Mouse (Mus musculus) heart, adult 9 months (tissue): ENCODE data around the gene Grin2a.

Experiments
- DNase-seq, 2 experiments: peaks; one replicate each; pipeline ENCODE4 v3.0.0; 2022; ENCODE audit warnings: low spot score in 2 of 2

The Grin2a gene

DNA sequence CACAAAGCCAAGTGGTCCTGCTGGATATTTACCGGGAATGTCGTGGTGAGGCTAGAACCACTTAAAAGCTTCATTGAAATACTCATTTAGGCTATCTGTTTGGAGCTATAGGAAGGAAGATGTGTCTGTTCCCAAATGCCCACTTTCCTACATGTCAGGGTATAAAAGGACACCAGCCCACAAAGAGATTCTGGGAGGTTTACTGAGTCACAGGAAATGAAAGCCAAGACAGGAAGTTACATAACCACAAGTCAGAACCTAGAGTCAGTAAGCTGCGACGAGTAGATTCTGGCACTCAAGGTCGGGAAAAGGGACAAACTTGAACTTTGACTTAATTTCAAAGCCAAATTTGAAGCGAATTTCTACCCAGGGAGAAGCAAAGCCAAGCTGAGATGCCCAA is 30.9 kb downstream of the Grin2a start:
- DNase-seq: no peak

DNA sequence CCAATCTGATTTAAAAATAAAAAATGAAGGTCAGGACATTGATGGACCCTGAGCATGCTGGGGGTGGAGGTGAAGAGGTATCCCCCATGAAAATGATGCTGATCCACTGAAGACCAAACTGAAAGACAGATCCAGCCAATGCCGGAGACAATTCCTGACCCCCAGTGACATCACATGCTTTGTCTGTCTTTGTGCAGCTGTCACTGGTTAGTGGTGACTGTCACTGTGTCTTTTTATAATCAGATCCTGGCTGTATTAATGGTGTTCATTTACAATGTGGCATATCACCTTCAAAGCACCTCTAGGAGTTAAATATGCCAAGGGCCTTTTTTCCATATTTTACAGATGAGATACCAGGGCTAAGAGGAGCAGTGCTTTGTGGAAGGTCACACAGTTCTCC is 32.9 kb downstream of the Grin2a start:
- no peak for DNase-seq

DNA sequence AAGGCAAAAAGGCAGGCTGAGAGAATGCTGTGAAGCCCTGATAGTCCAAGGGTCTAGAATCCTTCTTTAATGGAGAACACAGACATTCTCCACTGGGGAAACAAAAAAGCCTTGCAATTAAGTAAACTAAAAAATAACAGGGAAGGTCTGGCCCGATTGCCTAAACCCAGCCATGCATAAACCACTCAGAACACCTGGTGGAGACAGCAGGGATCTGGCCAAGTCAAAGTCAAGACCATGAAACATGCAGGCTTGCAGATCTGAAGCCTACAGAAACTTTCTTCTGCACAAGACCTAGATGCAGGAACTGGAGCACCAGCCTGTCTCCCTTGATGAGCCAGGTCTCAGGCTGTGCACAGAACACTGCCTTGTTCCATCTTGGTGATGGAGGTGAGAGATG is 36.0 kb downstream of the Grin2a start:
- no peak for DNase-seq

DNA sequence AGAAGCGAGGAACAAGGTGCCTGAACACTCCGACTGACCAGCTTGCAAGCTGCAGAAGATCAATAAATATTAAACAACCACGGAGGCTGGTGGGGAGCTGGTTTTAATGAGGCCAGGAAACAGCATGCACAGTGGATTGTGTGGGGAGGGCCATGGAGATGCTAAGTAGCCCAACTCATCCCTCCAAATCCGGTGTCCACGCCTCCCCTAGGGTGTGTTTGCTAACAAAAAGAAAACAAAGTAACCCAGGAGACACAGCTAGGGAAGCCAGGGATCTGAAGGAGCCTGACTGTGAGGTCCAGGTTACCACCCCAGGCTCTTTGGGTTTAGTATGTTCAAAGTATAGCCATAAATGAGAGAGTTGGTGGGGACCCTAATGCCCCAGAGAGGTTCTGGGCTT is 41.1 kb downstream of the Grin2a start:
- DNase-seq: no peak

DNA sequence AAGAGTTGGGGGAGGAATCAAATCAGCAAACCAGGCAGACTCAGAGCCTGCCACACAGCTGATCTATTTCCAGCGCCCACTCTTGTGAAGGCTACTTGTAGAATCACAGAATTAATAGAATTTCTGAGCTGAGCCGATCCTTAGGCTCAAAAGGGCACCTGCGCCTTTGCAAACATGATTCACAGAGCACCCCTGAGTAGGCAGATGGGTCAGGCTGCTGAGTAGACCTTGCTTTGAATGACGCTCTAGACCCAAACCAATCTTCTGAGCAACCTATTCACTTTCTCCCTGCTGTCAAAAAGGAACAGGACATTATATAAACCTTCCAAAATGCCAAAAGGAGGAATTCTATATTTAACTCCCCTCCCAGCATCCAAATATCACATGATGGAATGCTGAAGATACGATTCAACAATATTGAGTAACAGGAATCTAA is 41.9 kb downstream of the Grin2a start:
- DNase-seq: no peak

DNA sequence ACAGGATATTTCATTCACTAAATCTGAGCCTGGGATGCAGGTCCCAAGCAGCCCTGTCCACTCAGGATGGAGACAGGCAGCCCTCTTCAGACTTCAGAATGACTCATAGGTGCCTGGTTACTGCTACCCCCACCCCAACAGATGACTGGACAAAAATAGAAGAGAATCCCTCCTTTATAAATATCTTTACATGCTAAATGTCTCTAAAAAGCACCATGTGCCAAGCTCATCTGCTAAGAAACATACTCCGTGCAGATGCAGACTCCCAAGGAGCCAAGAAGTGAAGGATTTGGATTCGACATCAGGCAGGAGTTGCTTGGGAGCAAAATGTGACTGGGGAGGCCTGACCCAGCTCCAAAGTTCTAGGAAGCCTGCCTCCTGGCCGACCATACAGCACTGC is 46.1 kb downstream of the Grin2a start:
- no peak for DNase-seq

DNA sequence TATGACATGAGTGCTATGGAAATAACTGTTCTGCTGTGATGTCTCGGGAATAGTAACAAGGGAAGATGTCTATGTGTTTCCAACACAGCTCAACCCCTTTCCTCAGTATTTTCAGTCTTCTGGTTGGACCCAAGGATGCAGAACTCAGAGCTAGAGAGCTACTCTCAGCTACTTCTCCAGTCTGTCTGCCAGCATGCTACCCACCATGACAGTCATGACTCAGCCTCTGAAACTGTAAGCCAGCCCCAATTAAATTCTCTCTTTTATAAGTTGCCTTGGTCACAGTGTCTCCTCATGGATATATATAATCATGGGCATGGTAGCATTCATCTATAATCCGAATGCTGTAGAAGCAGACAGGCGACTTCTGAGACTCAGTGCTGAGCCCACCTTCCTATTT is 47.9 kb downstream of the Grin2a start:
- DNase-seq: no peak

DNA sequence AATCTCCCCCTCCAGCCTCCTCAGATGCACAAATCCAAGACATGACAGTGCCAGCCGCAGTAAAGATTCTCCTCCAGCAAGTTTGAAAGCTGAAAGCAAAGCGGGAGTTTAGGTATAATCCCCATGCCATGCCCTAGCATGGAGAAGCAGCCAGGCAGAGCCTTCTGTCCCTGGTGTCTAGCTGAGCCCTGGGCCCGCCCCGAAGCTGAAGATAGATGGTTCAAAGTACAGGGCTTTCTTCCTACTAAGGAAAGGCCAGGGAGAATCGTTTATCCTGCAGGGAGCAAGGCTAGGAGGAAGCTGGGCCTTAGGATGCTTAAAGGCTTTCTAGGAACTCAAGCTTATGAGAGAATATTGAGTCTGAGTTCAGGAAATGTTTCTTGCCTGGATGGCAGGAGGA is 50.5 kb downstream of the Grin2a start:
- DNase-seq: no peak

DNA sequence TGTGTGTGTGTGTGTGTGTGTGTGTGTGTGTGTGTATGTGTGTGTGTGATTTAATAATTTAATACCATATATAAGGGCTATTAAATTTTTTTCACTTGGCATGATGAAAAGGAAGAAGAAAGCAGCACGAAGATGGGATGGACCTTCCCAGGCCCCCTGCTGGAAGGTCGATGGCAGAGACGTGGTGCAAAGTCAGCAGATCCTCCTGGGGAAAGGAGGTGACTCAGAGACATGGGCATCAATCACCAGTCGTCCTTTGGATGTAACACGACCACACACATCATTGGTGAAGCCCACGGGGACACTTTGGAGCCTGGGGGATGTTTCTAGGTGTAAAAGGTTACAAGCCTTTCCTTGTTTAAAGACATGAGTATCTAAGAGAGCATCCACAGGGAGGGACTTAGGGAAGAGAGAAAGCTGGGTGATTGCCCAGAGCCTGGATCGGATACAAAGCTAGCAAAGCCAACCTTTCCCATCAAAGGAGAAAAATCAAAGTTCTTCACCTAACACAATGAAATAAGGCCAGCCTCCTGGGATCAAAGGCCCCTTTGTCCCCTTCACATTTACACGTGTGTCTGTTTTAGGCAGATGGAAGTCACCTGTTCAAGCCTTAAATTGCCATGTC is 53.9 kb downstream of the Grin2a start:
- no peak for DNase-seq

DNA sequence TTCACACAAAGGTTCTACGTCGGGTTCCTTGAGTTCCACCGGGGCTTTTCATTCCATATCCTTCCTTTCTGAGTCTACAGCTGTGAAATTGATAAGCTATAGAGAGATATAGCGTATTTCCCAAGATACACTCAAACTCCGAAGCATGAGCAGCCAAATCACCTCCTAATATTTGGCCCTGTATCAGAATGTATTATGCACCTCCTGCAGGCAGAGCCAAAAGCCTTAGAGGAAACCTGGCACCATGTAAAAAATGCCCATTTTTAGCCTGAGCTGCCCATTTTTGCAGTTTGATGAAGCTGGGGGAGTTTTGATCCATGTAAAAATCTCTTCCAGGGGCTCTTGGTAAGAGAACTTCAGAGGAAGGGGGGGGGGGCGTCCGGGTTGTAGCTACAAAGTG is 54.6 kb downstream of the Grin2a start:
- no peak for DNase-seq

DNA sequence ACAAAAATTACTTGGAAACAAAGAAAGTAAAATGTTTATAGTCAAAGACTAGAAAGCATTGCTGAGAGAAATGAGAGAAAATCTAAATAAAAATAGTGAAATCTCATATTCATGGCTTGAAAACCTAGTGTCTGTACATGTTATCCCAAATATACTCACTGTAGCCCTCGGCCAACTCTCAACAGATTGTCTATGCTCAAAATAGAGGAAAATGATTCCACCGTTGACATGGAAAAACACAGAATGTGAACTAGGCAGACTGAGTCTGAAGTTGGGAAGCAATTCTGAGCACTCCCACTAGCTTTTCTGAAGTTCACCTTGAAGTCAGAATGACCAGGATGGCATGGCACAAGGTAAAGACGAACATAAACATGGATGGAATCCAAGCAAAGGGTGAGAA is 84.7 kb downstream of the Grin2a start:
- no peak for DNase-seq

DNA sequence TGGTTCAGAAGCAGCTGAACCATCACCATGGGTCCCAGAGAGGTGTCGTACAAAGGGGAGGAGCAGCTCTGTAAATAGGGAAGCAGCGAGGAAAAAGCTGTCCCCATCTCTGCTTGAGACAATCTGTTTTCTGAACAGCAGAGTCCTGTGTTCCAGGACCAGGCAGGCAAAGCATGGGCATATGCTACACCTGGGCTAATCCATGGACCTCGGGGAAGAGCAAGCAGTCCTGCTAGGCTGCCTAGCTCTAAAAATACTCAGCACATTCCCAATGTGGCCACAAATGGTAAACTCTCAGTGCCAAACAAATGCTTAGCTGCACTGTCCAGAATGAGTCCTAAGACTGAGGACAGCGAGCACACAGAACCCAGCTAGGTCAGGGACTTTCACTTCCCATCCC is 86.1 kb downstream of the Grin2a start:
- no peak for DNase-seq

DNA sequence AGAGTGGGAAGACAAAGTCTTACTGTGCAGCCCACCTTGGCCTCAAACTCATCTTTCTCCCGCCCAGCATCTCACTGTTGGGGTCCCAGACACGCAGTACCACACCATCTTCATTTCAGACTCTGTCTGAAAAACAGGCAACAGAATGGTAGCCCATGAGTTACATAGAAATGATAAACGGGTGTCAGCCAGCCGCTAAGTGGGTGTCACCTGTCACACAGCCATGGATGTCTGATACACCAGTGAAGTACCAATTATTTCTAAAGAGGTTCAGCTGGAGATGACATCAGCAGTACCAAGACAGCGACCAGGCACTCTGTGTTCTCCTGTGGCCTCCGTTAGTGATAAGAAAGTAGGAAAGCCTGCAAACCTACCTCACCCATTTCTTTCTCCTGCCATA is 90.9 kb downstream of the Grin2a start:
- no peak for DNase-seq

DNA sequence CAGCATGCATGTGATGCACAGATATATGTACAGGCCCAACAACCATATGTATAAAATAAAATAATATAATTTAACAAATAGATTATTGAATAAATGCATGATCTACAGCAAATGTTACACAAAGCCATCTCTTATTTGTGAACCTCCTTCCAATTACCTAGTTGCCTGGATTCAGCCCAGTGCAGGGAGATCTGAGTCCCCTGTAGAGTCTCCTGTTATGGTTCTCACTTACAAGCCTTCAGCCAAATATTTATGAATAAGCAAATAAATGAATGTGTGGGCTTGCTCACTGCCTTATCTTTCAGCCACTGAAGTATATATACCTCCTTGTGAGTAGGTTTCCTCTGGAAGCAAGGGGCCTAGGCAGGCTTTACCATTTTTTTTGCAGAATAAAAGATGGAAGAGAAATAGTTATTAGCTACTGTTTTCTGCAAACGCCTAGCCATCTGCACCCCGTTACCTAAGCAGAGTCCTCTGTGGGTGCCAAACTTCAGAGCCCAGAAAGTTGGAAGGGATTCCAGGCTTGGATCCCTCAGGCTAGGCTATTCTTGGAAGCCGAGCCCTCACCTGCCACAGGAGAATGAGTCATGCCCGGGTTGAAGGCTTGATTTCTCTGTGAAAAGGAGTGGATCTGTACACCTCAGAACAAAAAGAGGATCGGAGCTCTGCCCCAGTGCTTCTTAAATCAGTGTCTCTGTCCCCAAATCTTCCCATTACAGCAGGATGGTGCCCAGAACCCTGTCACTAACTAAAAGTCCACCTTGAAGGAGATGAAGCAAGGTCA is 92.5 kb downstream of the Grin2a start:
- no peak for DNase-seq

DNA sequence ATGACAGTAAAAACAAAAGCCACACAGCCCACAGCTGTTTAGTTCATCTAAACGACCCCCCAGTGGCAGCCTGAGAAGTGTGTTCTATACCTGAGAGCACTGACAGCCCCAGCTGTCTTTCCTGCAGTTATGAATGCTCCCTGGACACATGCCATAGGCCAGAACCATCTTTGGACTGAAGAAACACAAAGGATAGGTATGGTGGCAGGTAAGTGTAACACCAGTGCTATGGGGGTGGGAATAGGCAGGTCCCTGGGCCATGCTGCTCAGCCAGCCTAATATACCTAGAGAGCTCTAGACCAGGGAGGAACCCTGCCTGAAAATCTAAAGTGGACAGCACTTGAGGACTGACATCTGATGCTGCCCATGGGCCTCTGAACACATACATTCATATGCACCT is 93.9 kb downstream of the Grin2a start:
- no peak for DNase-seq

DNA sequence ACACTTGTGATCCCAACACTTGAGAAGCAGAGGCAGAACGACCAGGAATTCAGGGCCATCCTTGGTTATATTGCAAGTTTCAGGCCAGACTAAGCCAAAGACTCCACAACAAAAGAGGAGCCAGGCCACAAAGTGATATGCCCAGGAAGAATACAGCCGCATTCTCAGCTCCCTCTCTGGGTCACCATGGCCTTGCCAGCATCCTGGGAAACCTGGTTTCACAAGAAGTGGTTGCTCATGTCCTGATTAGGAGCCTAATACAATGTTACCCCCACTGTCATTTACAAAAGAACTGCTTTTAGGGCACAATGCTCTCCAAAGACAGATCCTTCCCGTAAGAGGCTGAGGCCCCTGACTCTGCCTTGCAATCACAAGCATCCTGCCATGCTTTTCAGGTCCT is 94.4 kb downstream of the Grin2a start:
- DNase-seq: no peak

DNA sequence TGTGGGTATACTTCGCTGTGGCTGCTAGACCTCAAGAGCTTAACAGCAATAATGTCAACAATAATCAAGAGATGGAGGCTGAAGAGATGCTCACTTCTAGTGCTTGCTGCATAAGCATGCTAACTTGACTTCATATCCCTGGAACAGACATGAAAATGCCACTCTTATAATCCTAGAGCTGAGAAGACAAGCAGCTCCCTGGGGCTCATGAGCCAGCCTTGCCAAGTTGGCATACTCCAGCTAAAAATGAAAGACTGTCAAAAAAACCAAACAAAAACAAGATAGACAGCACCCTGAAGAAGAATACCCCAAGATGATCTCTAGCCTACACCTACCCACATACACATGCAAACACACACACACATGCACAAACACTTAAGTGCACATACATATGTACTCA is 95.2 kb downstream of the Grin2a start:
- DNase-seq: no peak

DNA sequence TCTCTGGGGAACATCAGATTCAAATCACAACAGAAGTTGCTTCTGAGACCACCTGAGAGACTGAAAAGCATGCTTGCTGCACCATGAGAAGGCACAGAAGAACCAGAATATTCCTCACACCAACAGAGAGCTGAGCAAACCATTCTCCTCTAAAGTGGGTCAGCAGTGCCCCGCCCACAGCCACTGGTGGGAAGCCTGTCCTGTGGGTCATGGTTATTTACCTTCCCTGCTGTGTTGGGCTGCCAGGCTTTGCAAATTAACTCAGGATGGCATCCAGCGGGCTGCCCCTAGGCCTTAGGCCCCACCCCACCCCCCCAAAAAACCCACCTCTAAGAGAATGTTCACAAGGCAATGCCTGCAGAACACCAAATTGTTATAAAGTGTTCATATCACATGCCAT is 96.2 kb downstream of the Grin2a start:
- no peak for DNase-seq

DNA sequence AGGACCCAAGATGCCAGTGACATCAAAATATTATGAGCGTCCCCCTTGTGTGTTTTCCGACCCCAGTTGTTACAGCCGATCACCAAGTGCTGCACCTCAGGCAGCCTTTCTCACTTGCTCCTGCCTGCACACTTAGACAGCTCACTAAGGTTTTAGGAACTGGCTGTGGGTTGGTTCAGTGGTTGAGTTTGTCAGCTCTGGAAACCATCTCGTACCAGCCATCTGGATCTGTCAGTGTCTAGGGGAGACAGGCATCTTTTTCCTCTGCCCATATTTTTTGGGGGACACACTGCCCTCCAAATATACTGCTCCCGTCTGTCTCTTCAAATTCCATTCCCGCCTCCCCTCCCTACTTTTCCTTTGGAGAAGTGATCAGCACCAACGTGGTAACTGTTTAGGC is 99.8 kb downstream of the Grin2a start:
- no peak for DNase-seq

DNA sequence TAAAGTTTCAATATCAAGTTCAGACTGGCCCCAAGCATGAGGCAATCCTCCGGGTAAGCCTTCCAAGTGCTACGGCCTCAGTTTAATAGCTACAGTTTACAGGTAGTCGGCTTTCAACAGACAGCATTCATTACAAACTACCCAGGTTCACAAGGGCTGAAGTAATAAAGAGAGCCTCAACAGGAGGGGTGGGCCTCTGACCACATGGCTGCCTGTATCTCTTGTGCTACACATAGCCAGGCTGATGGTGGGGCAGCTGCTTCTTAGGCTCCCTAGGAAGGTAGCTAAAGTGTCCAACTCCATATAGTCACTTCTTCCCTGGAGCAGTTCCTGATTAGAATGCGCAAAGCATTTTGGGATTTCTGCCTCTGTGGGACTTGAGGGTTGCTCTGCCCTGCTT is 109.2 kb downstream of the Grin2a start:
- DNase-seq: no peak

DNA sequence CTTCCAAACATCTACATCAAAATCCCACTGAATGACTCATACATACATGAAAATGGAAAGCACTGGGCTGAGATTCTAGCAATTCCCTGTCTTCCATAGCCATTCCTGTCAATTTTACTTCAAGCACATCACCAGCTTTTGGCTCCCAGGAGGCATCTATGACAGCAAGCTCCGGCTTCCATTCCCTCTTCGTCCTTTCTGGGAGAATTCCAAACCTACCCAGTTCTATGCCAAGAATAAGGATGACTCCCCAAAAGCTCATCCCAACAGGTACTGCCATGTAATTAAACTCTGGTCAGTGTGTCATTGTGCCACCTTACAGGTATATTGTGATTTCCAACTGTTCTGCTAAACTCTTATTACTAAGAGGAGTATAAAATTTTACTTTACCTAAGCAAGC is 111.2 kb downstream of the Grin2a start:
- no peak for DNase-seq

DNA sequence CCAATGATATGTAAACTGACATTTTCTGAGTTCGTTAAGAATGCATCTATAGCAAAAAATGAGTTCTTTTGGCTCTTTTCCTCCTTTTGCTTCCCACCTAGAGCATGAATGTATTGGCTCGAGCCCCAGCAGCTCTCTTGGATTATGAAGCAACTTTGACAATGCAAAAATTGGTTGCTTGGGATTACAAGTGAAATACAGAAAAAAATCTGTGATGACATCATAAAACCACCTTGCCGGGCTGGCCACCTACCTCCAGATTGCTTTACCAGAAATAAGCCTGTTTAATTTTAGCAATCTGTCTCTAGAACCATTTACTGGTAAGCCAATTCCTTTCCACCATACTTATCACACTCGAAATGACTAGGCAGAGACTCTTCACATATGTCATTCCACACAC is 112.9 kb downstream of the Grin2a start:
- no peak for DNase-seq

DNA sequence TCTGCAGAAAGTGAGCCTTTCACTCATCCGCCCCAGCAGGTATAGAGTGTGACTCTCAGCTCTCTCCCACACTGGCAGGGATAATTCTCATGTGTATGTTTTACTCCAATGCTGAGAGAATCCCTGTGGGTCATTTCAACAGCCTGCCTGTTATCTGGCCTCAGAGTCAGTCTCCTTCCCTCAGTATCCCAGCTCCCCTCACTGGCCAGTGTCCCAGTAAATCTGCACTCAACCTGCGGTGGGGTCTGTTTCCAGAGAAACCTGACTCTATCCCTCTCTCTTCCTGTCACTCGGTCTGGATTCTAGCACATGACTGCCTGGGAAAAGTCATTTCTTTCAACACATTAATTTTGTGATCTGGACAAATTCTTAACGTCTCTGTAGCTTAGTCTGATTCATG is 122.4 kb downstream of the Grin2a start:
- DNase-seq: no peak

DNA sequence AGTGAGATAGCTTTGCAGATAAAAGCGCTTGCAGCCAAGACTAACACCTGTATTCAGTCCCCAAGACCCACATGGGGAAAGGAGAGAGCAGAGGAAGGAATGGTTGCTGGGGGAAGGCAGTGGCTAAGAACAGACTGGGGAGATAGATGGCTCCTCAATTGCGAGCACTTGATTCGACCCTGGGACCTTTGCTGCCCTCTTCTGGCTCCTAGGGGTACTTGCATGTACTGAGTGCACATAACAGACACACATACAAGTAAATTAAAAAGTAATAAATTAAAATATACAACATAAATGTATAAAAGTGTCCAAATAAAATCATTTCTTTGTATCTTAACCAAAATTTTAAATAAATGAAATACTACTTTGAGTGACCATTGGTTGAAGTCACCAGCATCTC is 129.7 kb downstream of the Grin2a start:
- no peak for DNase-seq
